Mouse (Mus musculus) spleen, postnatal 4 days (tissue): ENCODE results near the gene Kcne1.

Source experiments
- DNase-seq, 2 experiments: peaks; one replicate each; pipeline ENCODE4 v3.0.0; 2022; ENCODE audit warnings: low spot score in 2 of 2

Gene Kcne1

DNA sequence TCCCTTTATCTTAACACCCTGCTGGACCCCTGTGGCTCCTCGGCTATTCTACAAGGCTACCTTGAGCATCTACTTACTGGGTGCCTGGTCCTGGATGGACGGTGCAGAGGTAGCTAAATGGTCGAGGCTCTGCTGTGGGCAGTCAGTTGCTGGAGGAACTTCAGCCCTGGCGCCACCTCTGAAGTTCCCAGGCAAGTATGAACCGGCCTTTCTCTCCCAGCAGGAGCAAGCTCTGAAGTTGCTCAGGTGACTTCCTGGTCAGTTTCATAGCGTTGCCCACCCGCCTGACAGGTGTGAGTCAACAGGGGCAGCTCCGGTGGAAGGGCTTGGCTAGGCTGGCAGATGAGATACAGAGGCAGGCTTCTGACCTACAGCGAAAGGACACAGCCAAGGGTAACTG is at the start of gene Kcne1:
Kcne1 (minus strand) TSS at position 240 of the 400 bp plus-strand sequence.
- DNase-seq: no peak

DNA sequence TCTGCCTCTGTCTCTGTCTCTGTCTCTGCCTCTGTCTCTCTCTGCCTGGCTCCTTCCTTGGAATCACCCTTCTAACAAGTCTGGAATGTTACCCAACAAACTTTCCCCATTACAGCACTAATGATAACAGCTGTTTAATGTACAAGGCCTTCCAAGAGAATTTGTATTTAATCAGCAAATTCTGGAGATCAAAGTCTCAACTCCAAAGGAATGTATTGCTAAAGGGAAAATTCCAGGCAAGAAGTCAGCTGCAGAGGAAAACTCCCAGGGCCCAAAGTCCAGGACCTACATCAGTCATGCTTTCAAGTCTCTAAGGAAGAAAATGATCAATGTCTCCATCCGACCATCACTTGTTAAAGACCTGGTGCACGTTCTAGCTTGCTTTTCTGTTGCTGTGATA is 48.6 kb upstream of the Kcne1 start:
- no peak for DNase-seq

- DNase-seq: no peak
These were observed 44.9 kb upstream of the Kcne1 start for GRCm38 (mm10) chr16:92404141-92404540.

- DNase-seq: no peak
These were observed 43.8 kb upstream of the Kcne1 start for GRCm38 (mm10) chr16:92403069-92403468.

- no peak for DNase-seq
These were observed 42.9 kb upstream of the Kcne1 start for GRCm38 (mm10) chr16:92402216-92402615.

DNA sequence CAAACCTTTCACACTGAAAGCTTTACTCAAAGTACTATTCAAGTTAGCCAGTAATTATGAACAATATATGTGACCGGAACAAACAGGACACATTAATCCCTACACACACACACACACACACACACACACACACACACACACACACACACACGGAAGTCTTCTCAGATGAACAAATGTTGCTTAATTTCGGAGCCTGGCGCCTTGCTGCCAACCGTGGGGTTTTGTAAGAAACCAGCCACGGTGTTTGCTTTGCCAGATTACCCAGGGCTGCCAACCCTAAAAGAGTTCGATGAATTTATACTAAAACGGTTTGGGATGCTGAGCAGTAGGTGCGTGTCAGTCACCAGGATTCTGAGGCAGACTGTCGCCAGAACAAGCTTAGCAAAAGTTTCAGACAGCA is 41.9 kb upstream of the Kcne1 start:
- DNase-seq: no peak

DNA sequence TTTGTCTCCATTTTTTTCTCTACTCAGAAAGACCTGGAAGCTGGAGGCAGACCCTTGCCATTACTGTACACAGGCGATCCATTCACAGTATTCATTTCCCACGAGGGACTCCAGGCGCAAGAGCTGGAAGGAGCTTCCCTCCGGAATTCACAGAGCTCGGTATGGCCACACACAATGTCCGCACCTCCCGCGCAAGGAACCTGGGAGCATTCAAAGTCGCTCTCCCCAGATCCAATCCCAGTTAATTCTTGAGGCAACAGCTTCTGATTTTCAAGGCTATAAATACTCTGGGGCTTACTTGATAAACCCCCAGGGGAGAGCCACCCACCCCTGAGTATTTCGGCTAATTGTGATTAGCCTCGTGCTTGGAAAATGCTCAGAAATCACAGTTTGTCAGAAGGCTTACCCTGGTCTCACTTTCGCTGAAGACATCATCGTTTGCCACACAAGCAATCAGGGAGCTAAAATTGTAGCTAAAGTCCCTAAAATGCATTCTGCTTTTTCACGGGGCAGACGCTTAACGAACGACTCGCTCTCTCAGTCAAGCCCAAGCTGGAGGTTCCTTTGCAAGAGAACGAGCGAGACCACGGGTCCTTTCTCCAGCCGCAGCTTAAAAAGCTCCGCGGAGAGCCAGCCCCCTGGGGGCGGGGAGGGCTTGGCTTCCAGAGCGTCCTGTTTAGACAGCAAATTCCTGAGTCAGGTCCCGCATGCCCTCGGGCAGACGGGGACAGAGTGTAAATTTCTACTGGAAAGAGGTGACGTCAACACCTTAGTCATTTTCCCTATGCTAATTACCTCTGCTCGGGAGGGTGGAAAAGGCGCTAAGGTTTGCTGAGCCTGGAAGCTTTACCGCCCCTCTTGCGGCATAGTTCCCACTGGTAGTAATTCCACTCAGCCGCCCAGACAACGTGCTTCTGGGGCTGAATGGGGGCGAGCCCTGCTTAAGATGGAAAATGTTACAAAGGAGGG is 40.5 kb upstream of the Kcne1 start:
- peak in 1 of 2 experiments; percentile 35 for DNase-seq

DNA sequence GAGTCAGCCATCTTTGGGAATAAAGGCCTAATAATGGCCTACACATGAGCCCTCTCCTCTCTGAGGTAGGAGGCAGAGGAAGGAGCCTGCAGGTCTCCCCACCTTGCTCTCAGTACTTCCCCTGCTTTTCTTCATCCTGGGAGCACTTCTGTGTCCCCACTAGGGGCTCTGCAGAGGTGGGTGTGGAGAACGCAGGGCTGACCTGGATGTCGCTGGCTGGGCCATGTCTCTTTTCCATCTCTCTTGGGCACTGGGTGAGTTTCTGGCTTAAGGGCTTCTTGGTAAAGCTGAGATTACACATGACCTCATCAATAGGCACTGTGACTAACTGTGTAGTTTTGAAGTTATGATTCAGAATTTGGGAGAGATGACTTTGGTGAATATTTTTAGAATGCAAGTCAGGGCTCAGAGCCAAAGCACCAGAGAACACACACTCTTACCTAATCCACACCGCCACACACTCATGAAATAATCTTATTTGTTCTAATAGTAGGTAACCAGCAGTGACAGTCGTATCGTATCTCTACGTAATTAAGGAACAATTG is 39.4 kb upstream of the Kcne1 start:
- DNase-seq: no peak

GRCm38 (mm10) chr16:92397745-92398573 is 38.7 kb upstream of the Kcne1 start:
- DNase-seq: no peak

- no peak for DNase-seq
These were observed 34.5 kb upstream of the Kcne1 start for GRCm38 (mm10) chr16:92393732-92394131.

GRCm38 (mm10) chr16:92387692-92388091 is 28.4 kb upstream of the Kcne1 start:
- no peak for DNase-seq

DNA sequence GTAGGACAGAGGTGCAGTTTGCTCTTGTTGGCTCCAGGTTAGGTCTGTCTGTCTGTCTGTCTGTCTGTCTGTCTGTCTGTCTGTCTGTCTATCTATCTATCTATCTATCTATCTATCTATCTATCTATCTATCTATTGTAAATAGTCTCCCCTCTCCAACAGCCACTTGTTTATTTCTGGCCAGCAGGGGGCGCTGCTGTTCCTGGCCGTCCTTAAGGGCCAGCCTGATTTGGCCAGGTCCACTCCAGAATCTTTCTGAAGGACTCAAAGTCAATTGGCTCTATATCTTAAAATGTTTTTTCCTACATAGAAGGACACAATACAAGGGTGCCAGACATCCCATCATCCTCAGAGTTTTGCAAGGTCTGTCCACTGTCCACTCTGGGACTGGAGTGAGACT is 25.8 kb upstream of the Kcne1 start:
- peak; percentile 54 to 88 for DNase-seq

- DNase-seq: no peak
These were observed 24.1 kb upstream of the Kcne1 start for GRCm38 (mm10) chr16:92383412-92383811.

DNA sequence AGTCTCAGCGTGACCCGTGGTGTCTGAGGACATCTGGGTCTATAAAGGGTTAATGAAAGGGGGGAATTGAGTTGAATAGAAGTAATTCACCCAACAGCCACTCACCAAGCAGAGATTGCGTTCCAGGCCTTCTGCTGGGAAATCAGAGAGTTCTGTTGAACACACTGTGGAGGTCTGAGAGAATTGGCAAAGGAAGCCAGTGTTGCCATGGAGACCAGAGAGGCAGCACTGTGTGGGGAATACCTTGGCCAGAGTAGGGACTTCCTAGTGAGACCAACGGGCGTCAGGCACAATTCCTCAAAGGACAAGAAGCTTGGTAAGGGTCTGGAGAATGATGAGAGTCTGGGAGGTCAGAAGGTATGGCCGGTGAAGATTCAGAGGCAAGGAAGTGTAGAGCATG is 23.2 kb upstream of the Kcne1 start:
- no peak for DNase-seq

DNA sequence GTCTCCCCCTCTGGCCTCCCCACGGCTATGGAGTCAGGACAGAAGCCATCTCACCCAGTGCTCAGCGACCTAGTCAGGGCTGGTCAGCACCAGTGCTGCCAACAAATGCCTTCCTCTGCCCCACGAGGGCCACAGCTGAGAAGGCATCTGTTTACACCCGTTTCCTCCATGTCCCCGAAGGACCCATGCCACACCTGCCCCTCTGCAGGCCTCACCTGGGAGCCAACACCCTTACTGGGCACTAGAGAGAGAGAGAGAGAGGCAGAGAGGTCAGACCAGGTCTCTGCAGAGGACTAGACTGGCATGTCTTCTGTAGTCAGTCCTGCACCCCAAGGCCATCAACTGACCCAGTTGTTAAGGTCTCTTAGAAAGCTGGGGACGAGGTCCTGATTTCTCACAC is 21.8 kb upstream of the Kcne1 start:
- no peak for DNase-seq

DNA sequence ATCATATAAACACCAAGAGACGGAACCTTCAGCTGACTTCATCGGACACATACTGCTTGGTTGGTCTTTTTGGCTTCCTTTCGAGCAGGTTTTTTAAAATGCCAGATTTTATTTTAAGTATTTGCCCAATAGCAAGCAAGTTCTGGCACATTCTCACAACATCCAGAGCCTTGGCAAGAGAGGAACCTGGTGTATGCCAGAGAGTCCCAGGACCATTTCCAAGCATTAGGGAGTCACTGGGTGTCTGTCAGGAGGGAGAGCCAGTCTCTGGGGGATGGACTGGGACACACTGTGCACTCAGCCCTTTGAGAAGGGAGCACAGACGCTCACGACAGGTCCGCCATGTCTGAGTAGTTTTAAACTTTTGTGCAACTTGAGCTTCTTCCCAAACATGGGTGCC is 17.7 kb upstream of the Kcne1 start:
- DNase-seq: no peak

GRCm38 (mm10) chr16:92371623-92372022 is 12.4 kb upstream of the Kcne1 start:
- no peak for DNase-seq

DNA sequence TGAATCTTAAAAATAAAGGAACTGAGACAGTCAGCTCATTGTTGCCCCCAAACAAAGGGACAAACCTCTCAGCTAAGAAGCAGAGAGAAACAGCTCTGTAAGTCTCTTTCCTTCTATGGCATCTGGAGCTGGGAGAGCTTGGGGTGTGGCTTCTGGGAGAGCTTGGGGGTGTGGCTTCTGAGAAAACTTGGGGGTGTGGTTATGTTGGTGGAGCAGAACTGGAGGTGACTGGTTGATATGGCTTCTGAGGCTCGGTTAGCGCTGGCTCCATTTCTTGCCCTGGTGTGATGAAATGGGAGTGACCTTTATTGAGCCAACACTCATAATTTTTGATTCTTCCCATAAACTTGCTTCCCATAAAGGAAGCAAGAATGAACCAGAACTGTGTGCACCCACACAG is 10.0 kb upstream of the Kcne1 start:
- DNase-seq: no peak

GRCm38 (mm10) chr16:92365477-92365876 is 6.2 kb upstream of the Kcne1 start:
- no peak for DNase-seq

DNA sequence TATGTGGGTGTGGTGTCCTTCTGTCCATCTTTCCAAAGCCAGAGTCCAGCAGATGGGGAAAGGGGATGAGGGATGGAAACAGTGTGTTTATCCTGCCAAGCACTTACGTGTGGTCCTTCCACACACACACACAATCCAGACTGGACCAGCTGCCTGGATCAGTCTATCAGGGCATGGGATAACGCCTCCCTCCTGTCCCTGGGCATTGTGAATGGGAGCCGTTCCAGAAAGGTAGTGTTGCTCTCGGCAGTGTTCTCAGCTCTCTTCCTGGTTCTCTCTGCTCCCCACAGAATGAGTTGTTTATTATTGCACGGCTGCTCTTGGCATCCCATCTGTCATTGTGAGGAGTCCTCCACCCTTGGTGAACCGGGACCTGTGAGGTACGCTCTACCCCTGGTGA is 1.4 kb upstream of the Kcne1 start:
- DNase-seq: no peak

- DNase-seq: no peak
These were observed 534 bp downstream of the Kcne1 start for GRCm38 (mm10) chr16:92358734-92359133.

DNA sequence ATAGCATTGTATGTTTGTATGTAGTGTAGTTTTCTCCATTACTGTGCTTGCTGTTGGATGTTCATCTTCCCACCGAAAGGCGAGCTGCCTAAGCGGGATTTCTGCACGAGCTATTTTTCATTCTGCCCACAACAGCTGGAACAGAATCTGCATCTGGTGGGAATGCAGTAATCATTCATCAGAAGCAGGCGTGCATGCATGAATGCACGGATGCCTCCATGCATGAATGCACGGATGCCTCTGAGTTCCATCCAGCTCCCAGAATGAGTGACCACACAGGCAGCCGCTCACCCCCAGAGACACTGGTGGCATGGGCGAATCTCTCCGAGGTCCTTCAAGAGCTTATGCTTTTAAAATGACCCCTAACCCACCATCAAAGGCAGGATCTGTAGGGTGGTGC is 1.7 kb downstream of the Kcne1 start:
- no peak for DNase-seq
